Mouse (Mus musculus): ENCODE results near the gene Ptcd2. TPM values are rescaled to one million over a fixed set of nuclear protein-coding genes. Genes with fewer than 3 reads are reported as not detected.

Ptcd2 gene
- total and polyA plus RNA-seq, 3 experiments: 32.4 to 58.8 (median 34.7) TPM

DNA sequence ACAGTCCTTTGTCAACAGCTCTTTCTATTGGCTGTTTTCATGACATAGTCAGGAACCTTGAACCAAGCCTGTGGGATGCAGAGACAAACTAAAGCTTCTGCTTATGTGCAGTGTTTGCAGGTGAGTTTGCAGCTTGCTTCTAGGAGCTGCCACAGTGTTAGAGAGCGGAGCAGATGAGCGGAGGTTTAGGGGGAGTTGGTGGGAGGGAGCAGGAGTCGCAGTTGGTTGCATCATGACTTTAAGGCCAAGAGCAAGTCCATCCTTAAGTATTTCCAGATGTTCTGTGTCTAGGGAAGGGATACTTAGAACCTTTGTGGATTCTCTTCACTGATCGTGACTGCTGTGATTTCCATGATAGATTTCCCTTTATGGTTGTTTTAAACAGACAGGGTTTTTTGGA is 29.7 kb upstream of the Ptcd2 start:
- H3K36me3 ChIP-seq (replicated peaks): peaks cover 59% of the 10 kb centered on the region
- H3K9me3 ChIP-seq (replicated peaks): no peaks in the 10 kb centered on the region
- ATAC-seq (ENCODE audit: extremely low read depth, insufficient number of reproducible peaks, low FRiP score, poor library complexity, severe bottlenecking): no peak
- TF ChIP-seq TAL1 (conservative IDR thresholded peaks at IDR 0.05; ENCODE audit: low read depth, low read length) (no peak), CTCF (IDR thresholded peaks at IDR 0.05; ENCODE audit: low read depth, low read length) (no peak), GATA1 (IDR thresholded peaks at IDR 0.05; ENCODE audit: borderline replicate concordance, low read length) (no peak), GATA2 (IDR thresholded peaks at IDR 0.05; ENCODE audit: borderline replicate concordance, low read depth, low read length) (no peak), POLR2AphosphoS5 (IDR thresholded peaks at IDR 0.05; ENCODE audit: insufficient replicate concordance, low read depth, low read length) (no peak)
- no peaks in the 10 kb centered on the region; the same call in 1 of the 2 replicates for H3K4me1 ChIP-seq (ENCODE audit: insufficient read depth, low read depth, low read length)
- no peak overlapping the region for H3K4me3 ChIP-seq (ENCODE audit: low read depth, low read length)
- H3K27me3 ChIP-seq (ENCODE audit: insufficient read depth, low read length): no peaks in the 10 kb centered on the region
- no peak for DNase-seq (ENCODE audit: low spot score)

DNA sequence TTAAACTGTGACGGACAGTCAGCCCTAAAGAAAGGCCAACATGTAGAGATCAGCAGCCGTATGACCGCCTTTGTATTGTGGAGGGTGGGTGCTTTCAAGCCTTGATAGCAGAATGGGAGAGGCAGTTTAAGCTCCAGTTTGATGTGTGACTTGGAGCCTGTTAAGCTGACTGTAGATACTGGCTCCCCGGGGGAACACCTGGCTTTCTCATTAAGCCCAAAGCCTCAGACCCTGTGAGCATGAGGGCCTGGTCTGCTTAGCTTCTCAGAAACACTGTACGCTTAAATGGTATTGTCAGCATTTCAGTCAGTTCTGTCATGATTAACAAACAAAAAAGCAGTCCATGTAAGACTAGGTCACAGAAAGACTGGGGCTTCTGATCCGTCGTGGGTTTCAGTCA is 29.2 kb upstream of the Ptcd2 start:
- ATAC-seq (ENCODE audit: extremely low read depth, insufficient number of reproducible peaks, low FRiP score, poor library complexity, severe bottlenecking): no peak
- Histone ChIP-seq H3K9me3 (replicated peaks) (no peaks in the 10 kb centered on the region), H3K27me3 (ENCODE audit: insufficient read depth, low read length) (no peaks in the 10 kb centered on the region), H3K4me3 (ENCODE audit: low read depth, low read length) (no peak overlapping the region), H3K36me3 (replicated peaks) (peaks cover 63% of the 10 kb centered on the region), H3K4me1 (ENCODE audit: insufficient read depth, low read depth, low read length) (no peaks in the 10 kb centered on the region; the same call in 1 of the 2 replicates)
- no peak for DNase-seq (ENCODE audit: low spot score)
- no peak for TF ChIP-seq TAL1 (conservative IDR thresholded peaks at IDR 0.05; ENCODE audit: low read depth, low read length)
- TF ChIP-seq GATA1 (IDR thresholded peaks at IDR 0.05; ENCODE audit: borderline replicate concordance, low read length): no peak
- no peak for TF ChIP-seq POLR2AphosphoS5 (IDR thresholded peaks at IDR 0.05; ENCODE audit: insufficient replicate concordance, low read depth, low read length)
- no peak for TF ChIP-seq GATA2 (IDR thresholded peaks at IDR 0.05; ENCODE audit: borderline replicate concordance, low read depth, low read length)
- no peak for TF ChIP-seq CTCF (IDR thresholded peaks at IDR 0.05; ENCODE audit: low read depth, low read length)

DNA sequence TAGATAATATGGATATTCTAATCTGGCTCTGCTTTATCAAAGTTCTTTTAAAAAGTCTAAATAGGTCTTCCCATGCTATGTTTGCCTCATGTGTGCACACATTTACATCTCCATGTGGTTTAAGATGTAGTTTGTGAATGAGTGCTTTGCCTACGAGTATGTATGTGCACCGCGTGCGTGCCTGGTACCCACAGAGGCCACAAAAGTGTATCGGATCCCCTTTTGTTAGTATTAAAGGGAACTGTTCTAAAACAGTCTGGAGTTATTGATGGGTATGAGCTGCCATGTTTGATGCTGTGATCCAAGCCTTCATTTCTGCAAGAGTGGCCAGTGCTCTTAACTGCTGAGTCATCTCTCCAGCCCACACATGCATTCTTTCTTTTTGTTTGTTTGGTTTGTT is 26.8 kb upstream of the Ptcd2 start:
- no peak for DNase-seq (ENCODE audit: low spot score)
- Histone ChIP-seq H3K4me1 (ENCODE audit: insufficient read depth, low read depth, low read length) (no peaks in the 10 kb centered on the region; the same call in 1 of the 2 replicates), H3K36me3 (replicated peaks) (peaks cover 69% of the 10 kb centered on the region), H3K9me3 (replicated peaks) (no peaks in the 10 kb centered on the region), H3K27me3 (ENCODE audit: insufficient read depth, low read length) (no peaks in the 10 kb centered on the region), H3K4me3 (ENCODE audit: low read depth, low read length) (no peak overlapping the region)
- ATAC-seq (ENCODE audit: extremely low read depth, insufficient number of reproducible peaks, low FRiP score, poor library complexity, severe bottlenecking): no peak
- TF ChIP-seq GATA1 (IDR thresholded peaks at IDR 0.05; ENCODE audit: borderline replicate concordance, low read length) (no peak), POLR2AphosphoS5 (IDR thresholded peaks at IDR 0.05; ENCODE audit: insufficient replicate concordance, low read depth, low read length) (no peak), CTCF (IDR thresholded peaks at IDR 0.05; ENCODE audit: low read depth, low read length) (no peak), TAL1 (conservative IDR thresholded peaks at IDR 0.05; ENCODE audit: low read depth, low read length) (no peak), GATA2 (IDR thresholded peaks at IDR 0.05; ENCODE audit: borderline replicate concordance, low read depth, low read length) (no peak)

DNA sequence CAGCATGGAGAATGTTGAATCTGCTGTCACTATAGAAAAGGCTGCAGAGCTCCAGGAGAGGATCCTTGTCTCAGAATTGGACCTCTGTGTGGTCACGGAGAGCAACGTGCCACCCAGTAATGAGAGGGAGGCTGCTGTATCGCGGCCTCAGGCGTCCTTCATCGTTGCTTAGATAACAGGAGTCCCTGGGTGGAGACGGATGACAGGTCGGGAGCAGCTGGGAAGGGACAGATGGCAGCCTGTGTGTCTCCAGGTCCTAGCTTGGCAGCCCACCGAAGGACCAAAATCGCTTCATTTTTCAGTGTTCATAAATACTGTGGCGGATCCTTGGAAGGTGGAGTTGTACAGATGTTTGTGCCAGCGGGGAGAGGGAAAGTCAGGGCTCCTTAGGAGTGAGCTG is 24.6 kb upstream of the Ptcd2 start:
- peaks cover 78% of the 10 kb centered on the region for H3K36me3 ChIP-seq (replicated peaks)
- TF ChIP-seq GATA2 (IDR thresholded peaks at IDR 0.05; ENCODE audit: borderline replicate concordance, low read depth, low read length) (no peak), GATA1 (IDR thresholded peaks at IDR 0.05; ENCODE audit: borderline replicate concordance, low read length) (no peak), CTCF (IDR thresholded peaks at IDR 0.05; ENCODE audit: low read depth, low read length) (no peak), TAL1 (conservative IDR thresholded peaks at IDR 0.05; ENCODE audit: low read depth, low read length) (no peak)
- H3K9me3 ChIP-seq (replicated peaks): no peaks in the 10 kb centered on the region
- no peaks in the 10 kb centered on the region; the same call in 1 of the 2 replicates for H3K4me1 ChIP-seq (ENCODE audit: insufficient read depth, low read depth, low read length)
- no peak overlapping the region for H3K4me3 ChIP-seq (ENCODE audit: low read depth, low read length)
- ATAC-seq (ENCODE audit: extremely low read depth, insufficient number of reproducible peaks, low FRiP score, poor library complexity, severe bottlenecking): no peak
- DNase-seq (ENCODE audit: low spot score): no peak
- H3K27me3 ChIP-seq (ENCODE audit: insufficient read depth, low read length): no peaks in the 10 kb centered on the region

DNA sequence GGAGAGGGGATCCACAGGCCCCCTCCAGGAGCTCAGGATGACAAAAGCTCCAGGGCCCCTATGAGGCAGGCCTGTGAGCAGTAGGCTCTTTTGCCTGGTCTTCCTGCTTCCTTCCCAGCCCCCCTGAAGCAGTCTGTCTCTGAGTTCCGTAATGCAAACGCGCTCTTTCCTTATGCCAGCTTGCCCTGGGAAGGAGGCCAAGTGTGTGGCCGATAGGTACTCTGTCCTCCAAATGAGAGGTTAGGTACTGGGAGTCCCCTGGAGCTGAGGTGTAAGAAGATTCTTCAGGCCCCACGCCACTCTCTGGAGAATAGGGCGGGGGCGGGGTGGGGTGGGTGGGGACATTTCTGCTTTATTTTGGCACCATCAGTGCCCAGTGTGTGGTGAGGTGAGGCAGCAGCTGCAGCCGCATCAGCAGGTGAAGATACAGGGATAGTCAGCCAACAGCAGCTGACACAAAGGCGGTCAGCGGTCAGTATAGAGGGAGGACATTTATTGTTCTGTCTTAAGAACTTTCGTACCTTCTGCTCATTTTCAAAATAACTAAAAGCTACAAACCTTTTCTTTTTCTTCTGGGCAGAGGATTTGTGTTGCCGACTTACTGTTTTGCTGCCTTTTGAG is 23.2 kb upstream of the Ptcd2 start:
- no peak overlapping the region for H3K4me3 ChIP-seq (ENCODE audit: low read depth, low read length)
- no peaks in the 10 kb centered on the region; the same call in 1 of the 2 replicates for H3K4me1 ChIP-seq (ENCODE audit: insufficient read depth, low read depth, low read length)
- no peaks in the 10 kb centered on the region for H3K27me3 ChIP-seq (ENCODE audit: insufficient read depth, low read length)
- H3K9me3 ChIP-seq (replicated peaks): no peaks in the 10 kb centered on the region
- ATAC-seq (ENCODE audit: extremely low read depth, insufficient number of reproducible peaks, low FRiP score, poor library complexity, severe bottlenecking): no peak
- peaks cover 80% of the 10 kb centered on the region for H3K36me3 ChIP-seq (replicated peaks)
- no peak for DNase-seq (ENCODE audit: low spot score)
- no peak for TF ChIP-seq TAL1 (conservative IDR thresholded peaks at IDR 0.05; ENCODE audit: low read depth, low read length)
- TF ChIP-seq CTCF (IDR thresholded peaks at IDR 0.05; ENCODE audit: low read depth, low read length): no peak
- TF ChIP-seq GATA2 (IDR thresholded peaks at IDR 0.05; ENCODE audit: borderline replicate concordance, low read depth, low read length): no peak
- TF ChIP-seq GATA1 (IDR thresholded peaks at IDR 0.05; ENCODE audit: borderline replicate concordance, low read length): no peak
- no peak for TF ChIP-seq POLR2AphosphoS5 (IDR thresholded peaks at IDR 0.05; ENCODE audit: insufficient replicate concordance, low read depth, low read length)

DNA sequence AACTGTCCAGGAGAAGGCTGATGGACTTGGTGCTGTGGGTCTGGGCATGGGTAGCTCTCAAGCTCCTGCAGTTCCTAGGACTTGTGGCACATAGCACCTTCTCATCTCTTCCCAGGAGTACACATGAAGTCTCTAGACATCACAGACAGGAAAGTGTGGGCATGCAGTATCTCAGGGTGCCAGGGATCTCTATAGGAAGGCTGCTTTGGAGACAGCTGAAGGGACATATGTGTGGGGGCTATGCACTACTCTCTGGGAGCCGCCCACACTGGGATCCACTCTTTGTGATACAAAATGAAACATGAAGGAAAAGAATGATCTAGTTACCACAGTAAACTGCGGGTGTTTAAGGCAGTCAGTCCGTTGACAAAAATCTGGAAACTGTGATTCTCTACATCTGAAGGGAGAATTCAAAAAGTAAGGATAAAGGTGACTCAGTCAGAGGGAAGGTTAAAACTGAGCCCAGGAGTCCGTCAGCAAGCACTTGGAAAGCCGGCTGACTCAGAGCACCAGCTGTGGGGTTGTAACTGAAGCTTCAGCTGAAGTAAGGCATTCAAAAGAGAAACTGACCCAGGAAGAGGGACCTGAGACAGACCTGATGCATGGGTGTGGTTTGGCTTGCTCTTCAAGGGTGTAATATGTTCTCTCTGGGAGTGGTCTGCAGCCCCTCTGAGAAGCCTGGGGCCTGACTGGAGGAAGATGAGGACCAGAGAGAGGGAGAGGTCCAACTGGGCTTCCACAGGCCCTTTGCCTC is 22.1 kb upstream of the Ptcd2 start:
- H3K36me3 ChIP-seq (replicated peaks): peaks cover 88% of the 10 kb centered on the region
- TF ChIP-seq GATA2 (IDR thresholded peaks at IDR 0.05; ENCODE audit: borderline replicate concordance, low read depth, low read length) (no peak), CTCF (IDR thresholded peaks at IDR 0.05; ENCODE audit: low read depth, low read length) (no peak), TAL1 (conservative IDR thresholded peaks at IDR 0.05; ENCODE audit: low read depth, low read length) (no peak), GATA1 (IDR thresholded peaks at IDR 0.05; ENCODE audit: borderline replicate concordance, low read length) (no peak), POLR2AphosphoS5 (IDR thresholded peaks at IDR 0.05; ENCODE audit: insufficient replicate concordance, low read depth, low read length) (no peak)
- H3K27me3 ChIP-seq (ENCODE audit: insufficient read depth, low read length): no peaks in the 10 kb centered on the region
- ATAC-seq (ENCODE audit: extremely low read depth, insufficient number of reproducible peaks, low FRiP score, poor library complexity, severe bottlenecking): no peak
- DNase-seq (ENCODE audit: low spot score): no peak
- H3K9me3 ChIP-seq (replicated peaks): no peaks in the 10 kb centered on the region
- H3K4me1 ChIP-seq (ENCODE audit: insufficient read depth, low read depth, low read length): no peaks in the 10 kb centered on the region; the same call in 1 of the 2 replicates
- no peak overlapping the region for H3K4me3 ChIP-seq (ENCODE audit: low read depth, low read length)

All from G1E (cell line).